Mouse (Mus musculus) spleen, adult 2 months (tissue): ENCODE data around the gene Unc119. TPM values are rescaled to one million over a fixed set of nuclear protein-coding genes. Genes with fewer than 3 reads are reported as not detected.

Experiments used
- DNase-seq, 2 experiments: peaks; one replicate each; pipeline versions ENCODE4 v3.0.0 to v3.0.0-alpha.2; 2012 to 2021; ENCODE audit warnings: low spot score in 2 of 2, low read depth in 1 of 2
- H3K27ac ChIP-seq: fragments of 200-500 bp; 2 replicates; pipeline ENCODE4 v1.5.1; 2012; ENCODE audit warnings: low read length, inconsistent platforms; ENCODE audit not compliant: insufficient read depth
- H3K27me3 ChIP-seq: fragments of 200-500 bp; 2 replicates; pipeline ENCODE4 v1.6.1; 2012; ENCODE audit warnings: mild to moderate bottlenecking, moderate library complexity, low read length, inconsistent platforms; ENCODE audit not compliant: control insufficient read depth, insufficient read depth
- H3K36me3 ChIP-seq: fragments of 200-500 bp; 2 replicates; pipeline ENCODE4 v1.6.1; 2012; ENCODE audit warnings: mild to moderate bottlenecking, low read length, inconsistent platforms; ENCODE audit not compliant: control insufficient read depth, insufficient read depth
- H3K4me1 ChIP-seq: fragments of 200-500 bp; 2 replicates; pipeline ENCODE4 v1.6.1; 2011; ENCODE audit warnings: inconsistent platforms; ENCODE audit not compliant: control insufficient read depth, insufficient read depth, insufficient read length
- H3K4me3 ChIP-seq: fragments of 200-500 bp; 2 replicates; pipeline ENCODE4 v1.5.1; 2011; ENCODE audit warnings: mild to moderate bottlenecking, inconsistent platforms; ENCODE audit not compliant: insufficient read depth, insufficient read length; ENCODE audit errors: extremely low read depth
- CTCF ChIP-seq: fragments of 200-500 bp; IDR thresholded peaks from 2 replicates; pipeline ENCODE4 v1.5.1; 2011; ENCODE audit warnings: mild to moderate bottlenecking, inconsistent platforms; ENCODE audit not compliant: insufficient read depth, insufficient read length, insufficient replicate concordance; ENCODE audit errors: extremely low read depth
- POLR2A ChIP-seq: fragments of 200-500 bp; IDR thresholded peaks from 2 replicates; pipeline ENCODE4 v1.6.1; 2011; ENCODE audit warnings: low read depth, low read length, inconsistent platforms
- WGBS: fragments of 180-500 bp; shearing (Covaris S2); methylation state at CpG from one replicate; pipeline ENCODE4 v1.1.7; 2018; 5-methylcytosine and 5-hydroxymethylcytosine counted together
- polyA plus RNA-seq: library from polyadenylated mRNA; depleted of rRNA; stranded (reverse); fragments of >200 nt; gene quantifications from 2 replicates; pipeline ENCODE4 v1.2.3, GENCODE M21; 2012

The Unc119 gene
- polyA plus RNA-seq, 1 experiment: 66.6 TPM

DNA sequence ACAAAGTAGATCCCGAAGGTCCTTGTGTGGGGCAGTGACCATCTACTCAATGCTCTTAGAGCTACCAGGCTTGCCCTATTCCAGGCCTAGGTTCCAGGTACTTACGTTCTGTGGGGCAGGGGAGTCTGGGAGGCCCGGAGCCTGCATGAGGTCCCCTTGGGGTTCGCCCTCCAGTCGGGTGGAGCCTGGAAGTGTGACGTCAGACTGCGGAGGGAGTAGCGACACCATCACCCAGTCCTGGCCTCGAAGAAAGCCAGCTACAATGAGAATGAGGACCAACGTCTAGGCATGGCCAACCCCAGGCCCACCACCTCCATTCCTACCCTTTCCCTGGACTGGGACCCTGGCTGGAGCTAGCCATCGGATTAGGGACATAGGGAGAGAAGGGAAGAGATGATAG, 28.4 kb downstream of the Unc119 start:
- TF ChIP-seq CTCF (no peak), POLR2A (no peak)
- Histone ChIP-seq H3K4me3 (no peak overlapping the region), H3K27ac (no peak overlapping the region), H3K27me3 (no peaks in the 10 kb centered on the region), H3K4me1 (no peaks in the 10 kb centered on the region), H3K36me3 (no peaks in the 10 kb centered on the region)
- DNase-seq: no peak
- 91% methylated on average over 11 of the region's 11 CpGs for WGBS

DNA sequence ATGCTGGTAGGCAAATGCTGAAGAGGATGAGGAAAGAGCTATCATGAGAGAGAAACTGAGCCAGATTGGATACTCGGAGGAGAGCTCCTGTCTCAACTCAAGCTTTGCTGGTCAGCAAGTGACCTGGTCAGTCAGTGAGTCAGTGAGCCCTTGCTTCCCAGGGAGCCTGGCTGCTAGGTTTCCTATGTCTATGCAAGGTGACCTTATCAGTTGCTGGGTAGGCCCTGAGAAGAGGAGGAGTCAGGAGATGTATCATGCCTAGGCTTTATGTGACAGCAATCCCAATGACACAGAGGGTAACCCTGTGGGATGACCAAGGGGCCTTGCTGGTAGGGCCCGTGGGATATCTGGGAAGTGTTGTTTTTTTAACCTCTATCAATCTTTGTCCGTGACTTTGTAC, 28.9 kb downstream of the Unc119 start:
- Histone ChIP-seq H3K4me1 (no peaks in the 10 kb centered on the region), H3K36me3 (no peaks in the 10 kb centered on the region), H3K27me3 (no peaks in the 10 kb centered on the region), H3K27ac (no peak overlapping the region), H3K4me3 (no peak overlapping the region)
- no peak for DNase-seq
- WGBS: 88% methylated on average over 3 of the region's 3 CpGs
- TF ChIP-seq POLR2A (no peak), CTCF (no peak)

DNA sequence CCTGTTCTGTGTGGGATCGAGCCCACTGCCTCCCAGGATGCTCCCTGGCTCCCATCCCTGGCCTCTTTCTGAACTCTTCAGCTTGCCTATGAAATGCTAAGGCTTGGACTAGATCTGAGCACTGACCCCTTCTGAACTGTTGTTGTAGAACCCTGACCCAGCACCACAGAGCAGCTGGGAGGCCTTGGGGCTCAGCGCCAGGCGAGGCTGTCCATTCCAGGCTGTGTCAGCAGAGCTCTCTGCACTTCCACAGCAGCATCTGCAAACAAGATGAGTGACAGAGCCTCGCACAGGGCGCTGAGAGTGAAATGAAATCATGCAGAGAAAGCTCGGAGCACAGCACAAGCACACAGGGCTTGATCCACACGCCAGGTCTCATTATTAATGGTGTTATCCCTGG, 29.3 kb downstream of the Unc119 start:
- Histone ChIP-seq H3K36me3 (no peaks in the 10 kb centered on the region), H3K27me3 (no peaks in the 10 kb centered on the region), H3K27ac (no peak overlapping the region), H3K4me3 (no peak overlapping the region), H3K4me1 (no peaks in the 10 kb centered on the region)
- DNase-seq: no peak
- WGBS: 90% methylated on average over 7 of the region's 7 CpGs
- TF ChIP-seq CTCF (no peak), POLR2A (no peak)

DNA sequence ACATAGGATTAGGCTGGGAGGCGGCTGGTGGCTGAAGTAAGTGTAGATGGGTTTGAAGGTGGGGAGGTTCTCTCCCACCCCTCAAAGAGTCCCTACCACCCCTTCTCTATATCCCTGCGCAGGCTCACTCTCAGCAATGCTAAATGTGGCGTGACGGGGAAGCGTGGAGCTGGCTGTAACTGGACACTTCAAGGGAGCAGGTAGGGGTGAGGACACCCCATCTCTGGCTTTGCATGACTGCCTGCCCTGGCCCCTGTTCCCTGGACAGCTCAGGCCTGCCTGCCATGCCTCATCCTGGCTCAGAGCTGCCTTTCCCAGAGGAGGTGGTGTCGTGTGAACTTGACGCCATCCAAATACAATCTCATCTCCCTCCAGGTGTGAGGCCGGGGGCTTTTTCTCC, 30.9 kb downstream of the Unc119 start:
- no peaks in the 10 kb centered on the region for H3K36me3 ChIP-seq
- H3K4me1 ChIP-seq: no peaks in the 10 kb centered on the region
- WGBS: 97% methylated on average over 8 of the region's 8 CpGs
- DNase-seq: no peak
- no peaks in the 10 kb centered on the region for H3K27me3 ChIP-seq
- TF ChIP-seq CTCF (no peak), POLR2A (no peak)
- H3K27ac ChIP-seq: no peak overlapping the region
- no peak overlapping the region for H3K4me3 ChIP-seq

DNA sequence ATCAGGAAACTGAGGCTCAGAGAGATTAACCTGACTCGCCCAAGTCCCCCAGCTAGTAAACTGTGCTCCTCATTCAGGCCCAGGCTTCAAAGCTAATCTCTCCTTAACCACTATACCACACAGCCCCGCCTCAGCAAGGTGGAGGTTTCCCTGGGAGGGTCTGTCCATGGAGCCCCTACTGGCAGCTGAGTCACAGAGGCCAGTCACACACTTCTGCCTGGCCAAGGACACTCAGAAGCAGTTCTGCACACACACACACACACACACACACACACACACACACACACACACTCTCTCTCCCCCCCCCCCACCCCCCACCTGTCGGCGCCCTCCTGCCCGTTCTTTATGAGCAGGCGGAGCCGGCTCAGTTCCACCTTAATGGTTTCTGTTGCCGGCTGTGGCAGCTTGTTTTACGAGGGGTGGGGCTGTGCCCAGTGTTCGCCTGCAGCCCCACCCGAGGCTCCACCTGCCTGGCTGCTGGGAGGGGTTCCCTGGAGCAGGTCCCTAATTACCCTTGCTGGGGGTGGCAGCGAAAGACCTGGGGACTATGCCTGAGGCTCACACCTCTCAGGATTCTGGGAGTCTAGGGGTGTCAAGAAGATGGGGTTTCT, 34.4 kb downstream of the Unc119 start:
- no peaks in the 10 kb centered on the region for H3K4me1 ChIP-seq

DNA sequence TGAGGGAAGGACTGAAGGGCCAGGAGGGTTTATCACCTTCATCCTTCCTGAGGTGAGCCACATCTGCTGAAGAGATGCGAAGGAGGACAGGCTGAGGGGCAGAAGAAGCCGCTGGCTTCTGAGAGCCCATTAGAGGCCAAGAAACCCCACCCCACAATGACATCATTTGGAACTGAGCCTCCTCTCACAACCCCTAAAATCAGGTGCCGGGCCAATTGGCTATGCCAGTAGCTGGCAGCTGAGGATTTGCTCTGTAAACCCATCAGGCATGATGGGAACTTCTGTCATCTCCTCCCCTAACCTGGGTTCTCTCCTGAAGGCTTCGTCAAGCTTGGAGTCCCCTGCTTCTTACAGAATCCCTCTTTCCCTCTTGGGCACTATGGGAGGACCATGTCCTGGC, 37.1 kb downstream of the Unc119 start:
- no peak for TF ChIP-seq CTCF
- no peak for TF ChIP-seq POLR2A
- no peaks in the 10 kb centered on the region for H3K27me3 ChIP-seq
- no peak for DNase-seq
- H3K4me3 ChIP-seq: no peak overlapping the region
- no peaks in the 10 kb centered on the region for H3K4me1 ChIP-seq
- H3K36me3 ChIP-seq: no peaks in the 10 kb centered on the region
- no peak overlapping the region for H3K27ac ChIP-seq
- 89% methylated on average over 4 of the region's 4 CpGs for WGBS

More for the DNA sequence above, 34.4 kb downstream of the Unc119 start:
- no peak for DNase-seq
- TF ChIP-seq CTCF (no peak), POLR2A (no peak)
- 31% methylated on average over 12 of the region's 12 CpGs for WGBS
- Histone ChIP-seq H3K27me3 (no peaks in the 10 kb centered on the region), H3K27ac (no peak overlapping the region), H3K4me3 (no peak overlapping the region), H3K36me3 (no peaks in the 10 kb centered on the region)

DNA sequence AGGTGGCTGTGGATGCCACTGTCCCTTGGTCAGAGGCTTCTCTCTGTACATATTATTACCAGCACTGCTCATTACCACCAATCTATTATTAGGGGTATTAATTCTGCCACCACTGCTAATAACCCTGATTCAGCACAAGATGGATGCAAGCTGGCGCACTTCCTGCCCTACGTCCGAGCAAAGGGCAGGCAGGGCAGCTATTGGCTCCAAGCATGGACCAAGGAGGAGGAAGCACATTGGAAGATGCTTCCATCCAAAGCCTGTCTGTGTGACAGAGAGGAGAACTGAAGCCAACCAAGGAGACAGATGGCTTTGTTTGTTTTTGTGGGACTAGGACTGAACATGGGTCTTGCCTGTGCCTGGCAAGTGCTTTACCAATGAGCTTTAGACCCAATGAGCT, 37.7 kb downstream of the Unc119 start:
- Histone ChIP-seq H3K27ac (no peak overlapping the region), H3K27me3 (no peaks in the 10 kb centered on the region), H3K4me3 (no peak overlapping the region), H3K36me3 (no peaks in the 10 kb centered on the region), H3K4me1 (no peaks in the 10 kb centered on the region)
- 79% methylated on average over 3 of the region's 3 CpGs for WGBS
- TF ChIP-seq CTCF (no peak), POLR2A (no peak)
- no peak for DNase-seq
